Mouse (Mus musculus): Measurements from ENCODE around the gene Ccdc33. TPM values are rescaled to one million over a fixed set of nuclear protein-coding genes. Genes with fewer than 3 reads are reported as not detected.
A peak's percentile ranks its signal among the peaks of the same experiment; 100 is the strongest.

Ccdc33 gene
- polyA plus RNA-seq (2015; fragmentation: Nextera tagmentation; extraction: Ambion mirVana): not detected in 2 replicates

- Histone ChIP-seq H3K4me1 (replicated peaks) (peaks cover 5% of the 10 kb centered on the region; the same call in 1 of the 2 replicates), H3K9me3 (replicated peaks) (no peaks in the 10 kb centered on the region), H3K9ac (no peak within 1 kb of the TSS), H3K27me3 (peaks cover 46% of the 10 kb centered on the region), H3K4me3 (replicated peaks) (no peak within 1 kb of the TSS), H3K4me2 (no peak within 1 kb of the TSS), H3K36me3 (no peaks in the 10 kb centered on the region), H3K27ac (no peak within 1 kb of the TSS)
- ATAC-seq (ENCODE audit: low read depth): no peak
- DNase-seq: no peak
- 24% methylated on average over 2 of the region's 2 CpGs for WGBS (ENCODE audit: insufficient replicate concordance)
Measured at GRCm38 (mm10) chr9:58118671-58119070, at the start of gene Ccdc33. Ccdc33 (minus strand) TSS chr9:58118823.

- no peaks in the 10 kb centered on the region for H3K9me3 ChIP-seq (replicated peaks)
- no peaks in the 10 kb centered on the region for H3K36me3 ChIP-seq
- no peak overlapping the region for H3K9ac ChIP-seq
- DNase-seq: no peak
- H3K4me2 ChIP-seq: no peak overlapping the region
- no peaks in the 10 kb centered on the region for H3K27me3 ChIP-seq
- H3K27ac ChIP-seq: no peak overlapping the region
- H3K4me3 ChIP-seq (replicated peaks): no peak overlapping the region
- H3K4me1 ChIP-seq (replicated peaks): no peaks in the 10 kb centered on the region
- WGBS (ENCODE audit: insufficient replicate concordance): 54% methylated on average over 1 of the region's 1 CpGs
- no peak for ATAC-seq (ENCODE audit: low read depth)
Measured at GRCm38 (mm10) chr9:58165779-58166178, 47.2 kb upstream of the Ccdc33 start.

GRCm38 (mm10) chr9:58163146-58163545 is 44.5 kb upstream of the Ccdc33 start:
- 52% methylated on average over 5 of the region's 5 CpGs for WGBS (ENCODE audit: insufficient replicate concordance)
- ATAC-seq (ENCODE audit: low read depth) (no peak), DNase-seq (no peak)
- no peak overlapping the region for H3K9ac ChIP-seq
- H3K36me3 ChIP-seq: no peaks in the 10 kb centered on the region
- H3K27ac ChIP-seq: no peak overlapping the region
- no peaks in the 10 kb centered on the region for H3K9me3 ChIP-seq (replicated peaks)
- H3K4me1 ChIP-seq (replicated peaks): no peaks in the 10 kb centered on the region
- H3K4me2 ChIP-seq: no peak overlapping the region
- no peaks in the 10 kb centered on the region; the same call in 1 of the 2 replicates for H3K27me3 ChIP-seq
- no peak overlapping the region for H3K4me3 ChIP-seq (replicated peaks)

DNA sequence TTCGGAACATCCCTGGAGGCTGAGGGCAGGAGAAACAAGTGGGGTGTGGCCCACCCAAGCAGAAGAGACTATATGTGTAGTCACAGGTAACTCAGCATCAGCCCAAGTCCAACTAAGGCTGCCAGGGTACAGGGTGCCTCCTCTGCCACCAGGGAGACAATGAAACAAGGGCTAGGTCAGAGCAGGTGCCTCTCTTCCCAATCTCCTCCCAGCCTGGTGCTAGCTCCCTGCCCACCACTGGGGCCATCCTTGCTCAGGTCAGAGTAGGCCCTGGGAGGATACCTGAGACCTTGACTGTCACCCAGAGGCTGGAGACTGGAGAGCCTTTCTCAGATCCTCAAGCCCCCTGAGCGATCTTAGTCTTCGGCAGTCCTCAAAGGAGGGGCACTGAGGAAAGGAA is 43.5 kb upstream of the Ccdc33 start:
- DNase-seq (no peak), ATAC-seq (ENCODE audit: low read depth) (no peak)
- no peaks in the 10 kb centered on the region; the same call in 1 of the 2 replicates for H3K27me3 ChIP-seq
- H3K27ac ChIP-seq: no peak overlapping the region
- no peak overlapping the region for H3K4me2 ChIP-seq
- H3K4me1 ChIP-seq (replicated peaks): no peaks in the 10 kb centered on the region
- no peak overlapping the region for H3K4me3 ChIP-seq (replicated peaks)
- H3K9me3 ChIP-seq (replicated peaks): no peaks in the 10 kb centered on the region
- WGBS (ENCODE audit: insufficient replicate concordance): 64% methylated on average over 3 of the region's 3 CpGs
- H3K9ac ChIP-seq: no peak overlapping the region
- no peaks in the 10 kb centered on the region for H3K36me3 ChIP-seq

GRCm38 (mm10) chr9:58160315-58160714 is 41.7 kb upstream of the Ccdc33 start:
- no peaks in the 10 kb centered on the region for H3K36me3 ChIP-seq
- no peak for DNase-seq
- no peak overlapping the region for H3K27ac ChIP-seq
- no peaks in the 10 kb centered on the region for H3K4me1 ChIP-seq (replicated peaks)
- no peaks in the 10 kb centered on the region; the same call in 1 of the 2 replicates for H3K27me3 ChIP-seq
- H3K4me2 ChIP-seq: no peak overlapping the region
- H3K4me3 ChIP-seq (replicated peaks): no peak overlapping the region
- WGBS (ENCODE audit: insufficient replicate concordance): 24% methylated on average over 5 of the region's 5 CpGs
- no peak overlapping the region for H3K9ac ChIP-seq
- ATAC-seq (ENCODE audit: low read depth): no peak
- H3K9me3 ChIP-seq (replicated peaks): no peaks in the 10 kb centered on the region

DNA sequence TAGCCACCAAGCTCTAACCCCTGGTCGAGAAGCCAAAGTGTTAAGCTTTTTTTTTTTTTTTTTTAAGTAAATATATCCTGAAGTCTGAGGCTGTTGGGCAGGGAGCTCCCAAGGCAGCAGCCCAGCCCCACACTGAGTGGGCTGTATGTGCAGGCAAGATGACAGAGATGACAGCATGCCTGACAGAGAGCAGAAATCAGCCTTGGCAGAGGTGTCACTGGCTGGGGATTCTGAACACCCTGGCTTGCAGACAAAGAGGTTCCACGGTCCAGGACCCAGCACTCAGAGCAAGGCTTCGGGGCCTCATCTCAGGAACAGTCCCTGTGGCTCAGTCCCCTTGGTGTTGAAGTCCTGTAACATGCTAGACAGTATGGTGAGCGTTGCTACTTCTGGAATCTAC is 41.2 kb upstream of the Ccdc33 start:
- no peak overlapping the region for H3K4me2 ChIP-seq
- no peaks in the 10 kb centered on the region for H3K4me1 ChIP-seq (replicated peaks)

GRCm38 (mm10) chr9:58158541-58159311 is 40.1 kb upstream of the Ccdc33 start:
- H3K4me1 ChIP-seq (replicated peaks): no peaks in the 10 kb centered on the region
- H3K27ac ChIP-seq: peak overlapping the region; percentile 40; the same call in 1 of the 2 replicates
- no peak overlapping the region for H3K4me3 ChIP-seq (replicated peaks)
- no peak overlapping the region for H3K4me2 ChIP-seq
- ATAC-seq (ENCODE audit: low read depth): no peak
- WGBS (ENCODE audit: insufficient replicate concordance): 46% methylated on average over 7 of the region's 7 CpGs
- H3K36me3 ChIP-seq: no peaks in the 10 kb centered on the region
- no peak overlapping the region for H3K9ac ChIP-seq
- no peaks in the 10 kb centered on the region; the same call in 1 of the 2 replicates for H3K27me3 ChIP-seq
- no peak for DNase-seq
- no peaks in the 10 kb centered on the region for H3K9me3 ChIP-seq (replicated peaks)

More for the DNA sequence above, 41.2 kb upstream of the Ccdc33 start:
- ATAC-seq (ENCODE audit: low read depth) (no peak), DNase-seq (no peak)
- H3K9ac ChIP-seq: no peak overlapping the region
- H3K27me3 ChIP-seq: no peaks in the 10 kb centered on the region; the same call in 1 of the 2 replicates
- H3K27ac ChIP-seq: no peak overlapping the region
- no peaks in the 10 kb centered on the region for H3K9me3 ChIP-seq (replicated peaks)
- H3K36me3 ChIP-seq: no peaks in the 10 kb centered on the region
- WGBS (ENCODE audit: insufficient replicate concordance): 42% methylated on average over 4 of the region's 4 CpGs
- no peak overlapping the region for H3K4me3 ChIP-seq (replicated peaks)

DNA sequence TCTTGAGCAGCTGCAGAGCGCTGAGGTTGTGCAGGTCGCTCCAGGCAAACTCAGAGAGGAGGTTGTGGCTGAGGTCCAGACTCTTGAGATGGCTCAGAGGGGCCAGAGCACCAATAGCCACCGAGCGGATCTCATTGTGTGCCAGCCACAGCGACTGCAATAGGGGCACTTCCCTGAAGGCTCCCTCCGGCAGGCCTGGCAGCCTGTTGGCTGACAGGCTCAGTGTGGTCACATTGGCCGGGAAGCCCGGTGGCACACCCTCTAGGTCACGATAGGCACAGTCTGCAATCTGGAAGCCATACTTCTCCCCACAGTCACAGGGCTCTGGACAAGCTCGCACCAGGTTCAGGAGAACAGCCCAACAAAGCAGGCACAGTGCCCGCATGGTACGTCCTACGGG is 39.2 kb upstream of the Ccdc33 start:
- Histone ChIP-seq H3K9ac (no peak overlapping the region), H3K4me3 (replicated peaks) (no peak overlapping the region), H3K4me2 (no peak overlapping the region), H3K27me3 (no peaks in the 10 kb centered on the region; the same call in 1 of the 2 replicates), H3K27ac (peak overlapping the region; percentile 43; the same call in 1 of the 2 replicates), H3K36me3 (no peaks in the 10 kb centered on the region), H3K9me3 (replicated peaks) (no peaks in the 10 kb centered on the region), H3K4me1 (replicated peaks) (no peaks in the 10 kb centered on the region)
- DNase-seq (no peak), ATAC-seq (ENCODE audit: low read depth) (no peak)
- WGBS (ENCODE audit: insufficient replicate concordance): 71% methylated on average over 13 of the region's 13 CpGs

DNA sequence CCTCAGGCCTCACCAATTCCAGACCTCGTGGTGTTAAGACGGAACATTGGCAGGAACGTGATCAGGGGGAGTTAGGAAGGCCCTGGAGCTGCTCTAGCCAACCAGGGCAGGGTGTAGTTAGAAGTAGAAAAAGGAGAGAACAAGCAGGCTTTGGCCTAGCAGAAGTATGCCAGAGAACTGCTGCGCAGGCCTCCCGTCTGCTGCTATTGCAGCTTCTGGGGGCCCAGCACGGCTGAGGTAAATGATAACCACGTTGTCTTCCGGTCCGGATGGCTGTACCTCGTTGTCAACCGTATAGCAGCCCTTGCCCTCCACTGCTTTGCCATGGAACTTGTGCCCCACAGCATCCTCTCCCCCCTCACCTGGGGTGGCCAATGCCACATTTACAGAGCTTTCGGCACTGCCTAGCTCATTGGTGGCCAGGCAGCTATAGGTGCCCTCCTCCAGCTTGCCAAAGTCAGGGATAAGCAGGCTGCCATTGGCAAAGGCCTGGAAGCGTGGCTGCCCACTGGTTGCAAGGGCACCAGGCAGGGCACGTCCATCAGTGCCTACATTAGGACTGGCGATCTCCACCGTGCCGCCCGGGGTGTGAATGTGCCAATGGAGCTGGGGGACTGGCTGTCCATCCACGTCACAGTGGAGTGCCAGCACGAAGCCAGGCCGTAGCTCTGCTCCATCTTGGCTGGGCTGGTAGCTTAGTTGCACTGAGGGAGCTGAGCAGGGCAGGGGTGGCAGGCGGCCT is 38.4 kb upstream of the Ccdc33 start:
- H3K9ac ChIP-seq: no peak overlapping the region
- ATAC-seq (ENCODE audit: low read depth) (no peak), DNase-seq (no peak)
- H3K36me3 ChIP-seq: no peaks in the 10 kb centered on the region
- 64% methylated on average over 22 of the region's 22 CpGs for WGBS (ENCODE audit: insufficient replicate concordance)
- no peaks in the 10 kb centered on the region; the same call in 1 of the 2 replicates for H3K27me3 ChIP-seq
- no peaks in the 10 kb centered on the region for H3K4me1 ChIP-seq (replicated peaks)
- H3K27ac ChIP-seq: no peak overlapping the region
- H3K9me3 ChIP-seq (replicated peaks): no peaks in the 10 kb centered on the region
- no peak overlapping the region for H3K4me3 ChIP-seq (replicated peaks)
- H3K4me2 ChIP-seq: no peak overlapping the region

DNA sequence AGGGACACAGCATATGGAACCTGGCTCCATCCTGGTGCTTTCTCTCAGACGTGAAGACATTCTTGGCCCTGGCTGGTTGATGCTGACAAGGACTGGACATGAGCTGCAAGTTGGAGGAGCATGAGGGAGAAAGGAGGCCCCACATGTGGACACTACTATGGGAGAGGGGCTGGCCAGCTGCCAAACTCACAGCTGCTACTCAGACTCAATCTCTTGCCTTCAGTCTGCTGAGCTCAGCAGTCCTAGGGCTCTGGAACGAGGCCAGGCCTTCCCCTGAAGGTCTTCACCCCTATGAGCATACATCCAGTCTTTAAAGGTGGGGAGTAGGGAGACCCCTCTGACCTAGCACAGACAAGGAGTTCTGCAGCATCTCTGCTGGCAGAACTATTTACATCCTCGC is 36.7 kb upstream of the Ccdc33 start:
- Histone ChIP-seq H3K4me1 (replicated peaks) (no peaks in the 10 kb centered on the region), H3K27me3 (no peaks in the 10 kb centered on the region; the same call in 1 of the 2 replicates), H3K9me3 (replicated peaks) (no peaks in the 10 kb centered on the region), H3K36me3 (no peaks in the 10 kb centered on the region), H3K27ac (no peak overlapping the region), H3K4me3 (replicated peaks) (no peak overlapping the region), H3K9ac (no peak overlapping the region), H3K4me2 (no peak overlapping the region)
- 38% methylated on average over 3 of the region's 3 CpGs for WGBS (ENCODE audit: insufficient replicate concordance)
- DNase-seq (no peak), ATAC-seq (ENCODE audit: low read depth) (no peak)

- H3K4me2 ChIP-seq: no peak overlapping the region
- no peak overlapping the region for H3K27ac ChIP-seq
- H3K4me1 ChIP-seq (replicated peaks): no peaks in the 10 kb centered on the region
- no peak for ATAC-seq (ENCODE audit: low read depth)
- H3K36me3 ChIP-seq: no peaks in the 10 kb centered on the region
- no peak overlapping the region for H3K4me3 ChIP-seq (replicated peaks)
- no peak overlapping the region for H3K9ac ChIP-seq
- no peaks in the 10 kb centered on the region for H3K27me3 ChIP-seq
- DNase-seq: no peak
- 70% methylated on average over 3 of the region's 3 CpGs for WGBS (ENCODE audit: insufficient replicate concordance)
- no peaks in the 10 kb centered on the region for H3K9me3 ChIP-seq (replicated peaks)
Measured at GRCm38 (mm10) chr9:58153095-58153494, 34.5 kb upstream of the Ccdc33 start.
